Comparison of ENCODE assay signal across 18 mouse cellular contexts in genomic region chr13:81979289-81979688, GRCm38 (mm10).
"Had no signal": no experiment of that assay in that cellular context is flagged by ENCODE, and none has a peak within 500 bp of the region (broad histone marks: within the 10 kb centered on the region; RNA-seq: fewer than 3 reads in every experiment).

No protein-coding gene starts in this region.

- H3K9me3 ChIP-seq: liver, embryonic 12.5 days; midbrain, embryonic 10.5 days; midbrain, embryonic 15.5 days; neural tube, embryonic 13.5 days; neural tube, embryonic 15.5 days had no signal

- H3K4me2 ChIP-seq: liver, embryonic 12.5 days; lung, embryonic 14.5 days; midbrain, embryonic 15.5 days; neural tube, embryonic 13.5 days; neural tube, embryonic 15.5 days had no signal

- H3K4me1 ChIP-seq: liver, embryonic 12.5 days; midbrain, embryonic 15.5 days; neural tube, embryonic 13.5 days; neural tube, embryonic 15.5 days had no signal

- H3K36me3 ChIP-seq: liver, embryonic 12.5 days; midbrain, embryonic 10.5 days; midbrain, embryonic 15.5 days; neural tube, embryonic 13.5 days; neural tube, embryonic 15.5 days had no signal

- DNase-seq: lung, adult 18-20 months; lung, embryonic 14.5 days; lung, postnatal 10 days; lung, postnatal 4 days; right cerebral cortex, adult 18-20 months; right cerebral cortex, postnatal 25 days; right cerebral cortex, postnatal 4 days; spleen, adult 18-20 months; thymus, adult 18-20 months; thymus, postnatal 14 days; thymus, postnatal 36 days had no signal

- ATAC-seq: liver, embryonic 12.5 days; midbrain, embryonic 15.5 days had no signal

- H3K9ac ChIP-seq: liver, embryonic 12.5 days; liver, embryonic 14.5 days; lung, embryonic 14.5 days; midbrain, embryonic 15.5 days; neural tube, embryonic 13.5 days; neural tube, embryonic 15.5 days had no signal

- H3K27ac ChIP-seq: liver, embryonic 12.5 days; liver, embryonic 14.5 days; midbrain, embryonic 10.5 days; midbrain, embryonic 15.5 days; neural tube, embryonic 13.5 days; neural tube, embryonic 15.5 days had no signal

- H3K4me3 ChIP-seq: liver, embryonic 12.5 days; midbrain, embryonic 10.5 days; midbrain, embryonic 15.5 days; myocyte; neural tube, embryonic 13.5 days; neural tube, embryonic 15.5 days had no signal

- H3K27me3 ChIP-seq: liver, embryonic 12.5 days; midbrain, embryonic 15.5 days; neural tube, embryonic 13.5 days; neural tube, embryonic 15.5 days had no signal
